Mouse (Mus musculus) G1E-ER4 (cell line): ENCODE results near the gene Gm3755. TPM values are rescaled to one million over a fixed set of nuclear protein-coding genes. Genes with fewer than 3 reads are reported as not detected.
"Not testable (repeated sequence)": the region's sequence is repeated elsewhere in the genome, so short reads cannot be mapped to it uniquely, and the experiment has no call there.

ENCODE experiments used
- GATA1 ChIP-seq: IDR thresholded peaks from one replicate; pipeline ENCODE4 v1.8.0; 2012; ENCODE audit warnings: low read length, inconsistent platforms
- polyA plus RNA-seq: library from polyadenylated mRNA; stranded (reverse); fragments of >175 nt; gene quantifications from 2 replicates; pipeline ENCODE4 v1.2.3, GENCODE M21; 2012

Gene Gm3755
- polyA plus RNA-seq, result not detected in 2 replicates

- TF ChIP-seq GATA1, result not testable (repeated sequence)
Observed at GRCm38 (mm10) chr14:7450817-7451216, at the start of gene Gm3755. Gm3755 (minus strand) TSS chr14:7450917.

- TF ChIP-seq GATA1, result not testable (repeated sequence)
Observed at GRCm38 (mm10) chr14:7483662-7484061, 32.9 kb upstream of the Gm3755 start, which contains the start of gene Gm3752. Gm3752 (minus strand) TSS chr14:7483762.

Other genes with a start within 250 kb of the Gm3755 start
- not detected in 2 replicates for gene Gm3727, start 186.2 kb downstream of the Gm3755 start, polyA plus RNA-seq
- gene Gm3739, start 135.9 kb downstream of the Gm3755 start, polyA plus RNA-seq, result not detected in 2 replicates
- not detected in 2 replicates for gene Gm5797, start 118.5 kb downstream of the Gm3755 start, polyA plus RNA-seq
- not detected in 2 replicates for gene Gm8374, start 85.8 kb downstream of the Gm3755 start, polyA plus RNA-seq
- gene Gm3752, start 32.8 kb upstream of the Gm3755 start, polyA plus RNA-seq, result not detected in 2 replicates
- gene Gm3558, start 117.6 kb upstream of the Gm3755 start, polyA plus RNA-seq, result not detected in 2 replicates
- not detected in 2 replicates for gene Gm10338, start 144.7 kb upstream of the Gm3755 start, polyA plus RNA-seq
- gene Gm10128, start 193.1 kb upstream of the Gm3755 start, polyA plus RNA-seq, result not detected in 2 replicates